Mouse (Mus musculus) lung, adult 2 months (tissue): Measurements from ENCODE around the gene Nuak1. TPM values are rescaled to one million over a fixed set of nuclear protein-coding genes. Genes with fewer than 3 reads are reported as not detected.

Source experiments
- DNase-seq: peaks from one replicate; pipeline ENCODE4 v3.0.0; 2022
- H3K4me1 ChIP-seq: fragments of 200-500 bp; 2 replicates; pipeline ENCODE4 v1.6.1; 2011; ENCODE audit warnings: low read length; ENCODE audit not compliant: control insufficient read depth, insufficient read depth
- H3K4me3 ChIP-seq: fragments of 200-500 bp; replicated peaks from 2 replicates; pipeline ENCODE3; 2011; ENCODE audit warnings: low read depth, mild to moderate bottlenecking, control low read depth, low read length; ENCODE audit errors: extremely low read depth
- CTCF ChIP-seq: fragments of 200-500 bp; IDR thresholded peaks from 2 replicates; pipeline ENCODE4 v1.5.1; 2011; ENCODE audit warnings: mild to moderate bottlenecking, low read length, control low read depth; ENCODE audit not compliant: insufficient read depth
- POLR2A ChIP-seq: fragments of 200-500 bp; IDR thresholded peaks from 2 replicates; pipeline ENCODE4 v1.6.1; 2011; ENCODE audit warnings: low read depth, mild to moderate bottlenecking, control low read depth, low read length, borderline replicate concordance; ENCODE audit errors: extremely low read depth
- WGBS: fragments of 180-500 bp; shearing (Covaris S2); methylation state at CpG from one replicate; pipeline ENCODE4 v1.1.7; 2018; 5-methylcytosine and 5-hydroxymethylcytosine counted together
- polyA plus RNA-seq: library from polyadenylated mRNA; depleted of rRNA; stranded (reverse); fragments of >200 nt; gene quantifications from 2 replicates; pipeline ENCODE4 v1.2.3, GENCODE M21; 2012

The Nuak1 gene
- polyA plus RNA-seq, 1 experiment = 24.3 TPM

DNA sequence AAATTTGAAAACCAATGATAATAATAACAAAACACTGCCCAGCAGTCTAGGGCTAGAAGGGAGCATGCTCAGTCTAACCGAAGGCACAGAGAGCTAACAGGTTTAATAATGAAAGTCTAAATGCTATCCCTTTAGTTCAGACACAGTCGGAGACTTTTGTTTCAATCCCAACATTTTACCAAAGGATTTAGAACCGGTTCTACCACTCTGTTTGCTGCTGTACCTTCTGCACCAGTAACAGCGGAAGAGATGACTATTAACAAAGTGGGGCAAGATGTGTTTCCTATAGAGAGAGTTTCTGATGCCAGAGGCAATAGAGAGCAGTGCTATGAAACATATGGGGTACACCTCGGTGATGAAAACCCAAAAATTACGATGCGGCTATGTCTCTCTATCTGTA is 76.6 kb downstream of the Nuak1 start:
- Histone ChIP-seq H3K4me3 (no peak overlapping the region), H3K4me1 (no peaks in the 10 kb centered on the region)
- no peak for DNase-seq
- TF ChIP-seq CTCF (no peak), POLR2A (no peak)
- WGBS = 78% methylated on average over 7 of the region's 7 CpGs

DNA sequence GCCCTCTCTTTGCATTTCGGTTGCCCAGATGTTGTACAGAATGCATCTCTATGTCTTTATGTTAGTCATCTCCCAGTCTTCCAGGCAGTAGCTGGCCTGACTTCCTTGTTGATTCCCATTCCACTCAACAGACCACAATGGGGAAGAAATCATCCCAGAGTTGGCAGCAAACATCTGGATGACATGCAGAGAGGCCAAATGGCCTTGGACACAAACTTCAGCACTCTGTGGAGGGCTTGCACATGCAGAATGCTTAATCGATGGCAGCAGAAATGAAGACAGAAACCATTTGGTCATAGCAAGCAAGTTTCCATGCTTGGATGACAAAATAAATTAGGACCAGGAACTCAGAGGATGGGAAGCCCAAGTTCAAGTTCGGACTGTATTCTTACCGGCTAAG is 79.4 kb downstream of the Nuak1 start:
- 85% methylated on average over 4 of the region's 4 CpGs for WGBS
- DNase-seq = no peak
- H3K4me1 ChIP-seq = no peaks in the 10 kb centered on the region
- H3K4me3 ChIP-seq = no peak overlapping the region
- no peak for TF ChIP-seq CTCF
- no peak for TF ChIP-seq POLR2A

DNA sequence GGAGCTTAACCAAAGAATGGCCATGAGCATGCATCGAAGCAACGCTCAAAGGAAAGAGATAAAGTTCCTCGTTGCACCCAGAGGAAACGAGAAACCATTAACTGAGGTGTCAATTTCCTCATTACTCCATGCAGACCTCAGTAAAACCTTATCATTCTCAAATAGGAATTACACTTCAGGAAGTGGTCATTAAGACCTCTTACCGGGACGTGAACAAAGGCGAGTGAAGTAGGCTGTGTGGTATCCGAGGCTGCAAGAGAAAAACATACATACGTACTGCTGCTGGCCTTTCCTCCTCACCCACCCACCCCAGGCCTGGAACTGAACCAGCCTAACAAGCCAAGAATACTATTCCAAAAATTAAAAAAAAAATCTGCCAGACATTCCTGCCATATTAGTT is 80.0 kb downstream of the Nuak1 start:
- WGBS = 37% methylated on average over 9 of the region's 9 CpGs
- no peak for DNase-seq
- Histone ChIP-seq H3K4me3 (no peak overlapping the region), H3K4me1 (no peaks in the 10 kb centered on the region)
- TF ChIP-seq POLR2A (no peak), CTCF (no peak)

DNA sequence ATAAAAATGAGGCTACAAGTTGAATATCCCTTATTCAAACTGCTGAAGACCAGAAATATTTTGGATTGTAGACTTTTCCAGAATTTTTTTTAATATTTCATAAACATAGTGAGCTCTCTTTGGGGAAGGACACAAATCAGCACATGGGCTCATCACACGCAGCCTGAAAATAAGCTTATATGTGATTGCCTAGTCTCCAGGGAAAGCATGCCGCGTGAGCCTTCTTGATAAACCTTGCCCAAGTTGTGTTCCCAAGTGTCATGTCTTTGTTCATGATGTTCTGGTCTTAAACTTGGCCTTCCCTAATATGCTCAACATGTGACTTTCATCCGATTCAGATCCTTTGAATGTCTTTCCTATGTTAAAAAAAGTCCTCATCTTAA is 81.7 kb downstream of the Nuak1 start:
- Histone ChIP-seq H3K4me3 (no peak overlapping the region), H3K4me1 (no peaks in the 10 kb centered on the region)
- TF ChIP-seq POLR2A (no peak), CTCF (no peak)
- WGBS = 82% methylated on average over 4 of the region's 4 CpGs
- no peak for DNase-seq

DNA sequence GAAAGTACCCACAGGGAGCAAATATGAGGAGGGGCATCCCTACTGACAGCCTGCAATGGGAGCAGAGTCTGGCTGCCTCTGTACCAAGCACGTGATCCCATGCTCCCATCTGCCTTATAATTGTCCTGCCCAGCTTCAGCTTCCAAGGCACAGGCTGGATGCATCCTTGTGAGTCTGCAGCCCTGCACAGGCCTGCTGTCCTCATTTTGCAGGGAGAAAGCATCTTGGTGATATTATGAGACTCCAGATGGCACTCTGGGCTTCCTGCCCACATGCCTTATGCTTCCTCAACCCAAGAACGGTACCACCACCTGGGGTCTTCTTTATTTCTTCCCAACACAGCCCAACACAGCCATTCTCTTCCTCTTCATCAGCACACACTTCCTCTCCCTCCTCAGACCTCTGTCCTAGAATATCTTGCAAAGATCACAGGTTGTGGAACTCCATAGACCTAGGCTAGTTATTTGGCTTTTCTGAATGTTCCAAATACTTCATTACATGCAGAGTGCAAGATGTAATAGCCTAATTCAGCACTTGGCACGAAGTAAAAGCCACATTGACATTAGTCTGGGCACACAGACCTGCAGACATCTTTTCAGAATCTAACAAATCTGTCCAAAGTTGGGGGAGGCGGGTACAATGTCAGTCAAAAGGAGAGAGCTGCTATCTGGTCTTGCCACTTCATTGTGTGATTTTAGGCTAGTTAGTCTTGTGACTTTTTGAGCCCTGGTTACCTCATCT is 82.2 kb downstream of the Nuak1 start:
- Histone ChIP-seq H3K4me1 (no peaks in the 10 kb centered on the region), H3K4me3 (no peak overlapping the region)
- DNase-seq = no peak
- WGBS = 47% methylated on average over 4 of the region's 4 CpGs
- TF ChIP-seq POLR2A = no peak
- TF ChIP-seq CTCF = no peak

DNA sequence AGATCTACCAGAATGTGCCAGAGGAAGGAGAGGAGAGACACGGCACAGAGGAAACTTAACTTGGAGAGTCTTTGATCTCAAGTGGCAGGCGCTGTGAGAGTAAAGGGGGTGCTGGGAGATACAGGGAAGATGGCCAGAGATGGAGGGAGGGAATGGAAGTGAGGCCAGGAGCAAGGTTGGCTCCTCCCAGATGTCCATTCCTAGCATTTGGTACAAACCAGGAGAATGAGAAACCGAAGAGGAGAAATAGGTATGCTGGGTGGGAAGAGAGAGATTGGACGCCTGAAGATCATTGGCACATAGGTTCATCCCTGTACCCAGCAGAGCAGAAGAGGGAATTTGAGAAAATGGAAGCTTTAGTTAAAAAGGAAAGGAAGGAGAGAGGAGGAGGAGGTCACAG is 82.8 kb downstream of the Nuak1 start:
- DNase-seq = no peak
- TF ChIP-seq POLR2A (no peak), CTCF (no peak)

DNA sequence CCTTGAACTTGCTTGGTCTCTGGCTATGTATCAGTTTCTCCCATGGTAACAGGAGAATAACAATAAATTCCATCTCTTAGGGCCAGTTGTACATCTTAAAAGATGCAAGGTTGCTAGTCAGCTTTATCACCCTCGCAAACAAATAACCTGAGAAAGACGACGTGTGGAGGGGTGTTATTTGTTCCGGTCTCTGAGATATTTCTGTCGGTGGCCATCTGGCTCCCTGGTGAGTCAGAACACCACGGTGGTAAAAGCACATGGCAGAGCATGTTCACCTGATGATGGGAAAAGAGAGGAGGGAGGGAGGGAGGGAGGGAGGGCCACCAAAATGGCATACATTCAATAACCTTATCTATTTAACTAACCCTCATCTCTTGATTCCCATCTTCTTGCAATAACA is 86.1 kb downstream of the Nuak1 start:
- no peak for TF ChIP-seq CTCF
- no peak for TF ChIP-seq POLR2A
- DNase-seq = no peak
- Histone ChIP-seq H3K4me3 (no peak overlapping the region), H3K4me1 (no peaks in the 10 kb centered on the region)
- 74% methylated on average over 6 of the region's 6 CpGs for WGBS

More for the DNA sequence above, 82.8 kb downstream of the Nuak1 start:
- WGBS = 69% methylated on average over 4 of the region's 4 CpGs
- no peak overlapping the region for H3K4me3 ChIP-seq
- no peaks in the 10 kb centered on the region for H3K4me1 ChIP-seq

DNA sequence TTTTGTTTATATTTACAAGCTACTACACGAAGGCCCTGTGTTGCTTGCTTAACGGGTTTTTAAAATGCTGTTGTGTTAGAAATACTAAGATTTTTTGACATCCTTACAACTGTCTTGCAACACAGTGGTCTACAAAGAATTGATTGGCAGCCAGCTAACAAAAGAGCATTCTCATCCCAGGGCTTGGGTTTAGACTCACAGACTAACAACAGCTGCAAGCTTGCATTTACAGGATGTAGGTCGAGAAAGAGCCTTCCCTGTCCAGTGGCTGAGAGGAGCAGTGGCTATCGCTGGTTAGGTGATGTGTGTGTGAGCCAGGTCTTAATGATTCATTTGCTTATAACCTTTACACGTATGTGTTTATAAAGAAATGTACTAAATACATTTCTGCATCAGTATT is 94.7 kb downstream of the Nuak1 start:
- no peak for DNase-seq
- Histone ChIP-seq H3K4me1 (no peaks in the 10 kb centered on the region; the same call in 1 of the 2 replicates), H3K4me3 (no peak overlapping the region)
- TF ChIP-seq POLR2A = no peak
- no peak for TF ChIP-seq CTCF
- 53% methylated on average over 5 of the region's 5 CpGs for WGBS

DNA sequence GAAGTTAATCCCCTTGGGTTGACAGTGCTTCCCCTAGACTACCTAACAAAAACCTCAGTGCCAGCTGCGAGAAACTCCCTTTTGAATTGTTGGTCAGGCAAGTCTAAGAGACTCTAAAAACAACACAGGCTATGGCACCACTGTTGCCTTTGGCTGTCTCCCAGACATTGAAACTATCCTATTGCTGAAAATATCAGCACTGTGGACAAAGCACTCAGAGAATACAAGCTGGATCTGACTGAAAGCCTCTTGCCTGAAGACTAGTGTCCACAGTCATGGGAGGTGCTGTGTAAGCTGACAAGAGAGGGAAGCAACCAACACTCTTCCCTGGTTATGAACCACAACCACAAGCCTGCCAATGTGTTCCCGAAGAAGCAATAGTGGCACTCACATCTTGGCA is 96.9 kb downstream of the Nuak1 start:
- no peak for DNase-seq
- H3K4me1 ChIP-seq = peaks cover 5% of the 10 kb centered on the region
- no peak for TF ChIP-seq CTCF
- TF ChIP-seq POLR2A = no peak
- 84% methylated on average over 2 of the region's 2 CpGs for WGBS
- no peak overlapping the region for H3K4me3 ChIP-seq

DNA sequence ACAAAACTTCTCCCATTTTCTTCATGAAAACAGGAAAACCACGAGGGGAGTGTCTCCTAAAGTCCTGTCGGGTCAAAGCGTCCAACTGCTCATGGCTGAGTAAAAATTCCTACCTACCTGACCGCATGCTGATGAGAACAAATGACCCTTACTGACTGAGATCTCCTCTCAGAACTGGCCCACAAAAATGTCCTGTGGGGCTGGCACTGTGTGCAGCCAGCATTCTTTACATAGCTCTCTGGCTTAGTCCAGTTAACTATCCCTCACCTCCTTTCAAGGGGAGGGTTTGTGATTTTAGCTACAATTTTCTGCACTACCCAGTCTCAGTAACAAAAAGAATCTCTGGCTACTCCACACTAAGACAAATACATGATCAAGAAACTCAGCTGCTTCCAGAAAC is 100.9 kb downstream of the Nuak1 start:
- H3K4me1 ChIP-seq = peaks cover 9% of the 10 kb centered on the region
- DNase-seq = no peak
- TF ChIP-seq POLR2A = no peak
- no peak for TF ChIP-seq CTCF
- WGBS = 41% methylated on average over 4 of the region's 4 CpGs
- no peak overlapping the region for H3K4me3 ChIP-seq
